9 mouse cellular contexts compared by ENCODE assay signal in the genomic region with DNA sequence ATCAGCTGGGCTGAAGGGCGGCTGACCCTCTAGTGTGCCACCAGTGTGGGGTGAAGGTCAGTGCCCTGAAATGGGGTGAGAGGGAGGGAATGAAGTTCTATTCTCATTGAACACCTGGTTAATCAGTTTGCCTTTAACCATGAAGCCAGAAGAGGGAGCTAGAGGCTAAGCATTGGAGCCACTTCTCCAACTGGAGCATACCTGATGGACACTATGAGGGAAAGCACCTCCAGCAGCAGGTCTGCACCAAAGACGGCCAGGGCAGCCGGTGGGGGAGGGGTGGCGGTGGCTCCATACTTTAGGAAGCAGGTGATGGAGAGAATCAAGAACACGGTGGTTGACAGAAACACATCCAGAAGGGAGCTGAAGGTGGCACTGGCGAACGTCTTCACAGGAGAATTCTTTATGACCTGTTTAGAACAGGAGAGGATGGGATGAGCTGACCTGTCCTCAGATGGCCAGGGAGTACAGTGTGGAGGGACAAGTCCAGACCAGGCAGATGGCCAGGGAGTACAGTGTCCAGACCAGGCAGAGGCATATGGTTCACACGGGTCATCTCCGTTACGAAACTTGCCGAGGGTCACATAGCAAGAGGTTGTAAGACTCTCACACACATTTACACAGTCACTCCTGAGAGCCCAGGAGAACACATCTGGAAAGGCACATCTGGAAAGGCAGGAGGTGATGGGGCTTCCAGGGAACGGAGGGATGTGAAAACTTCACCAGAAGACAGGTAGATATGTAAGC.
DNase-seq lines count a peak whose midpoint lies in the region; ATAC-seq lines count a peak whose summit lies in the region.
"Had no signal": no experiment of that assay in that cellular context is flagged by ENCODE, and none has a peak within 500 bp of the region (broad histone marks: within the 10 kb centered on the region; RNA-seq: fewer than 3 reads in every experiment).

No protein-coding gene starts in this region.

- H3K9ac ChIP-seq in neural tube, embryonic 15.5 days (replicated peaks) = no peak overlapping the region
- no peak overlapping the region for H3K9ac ChIP-seq in embryonic facial prominence, embryonic 11.5 days (replicated peaks; ENCODE audit: low read length)
- no peak overlapping the region for H3K9ac ChIP-seq in stomach, embryonic 15.5 days
- H3K9ac ChIP-seq: heart, embryonic 15.5 days had no signal

- no peaks in the 10 kb centered on the region for H3K9me3 ChIP-seq in neural tube, embryonic 15.5 days (replicated peaks)
- no peaks in the 10 kb centered on the region for H3K9me3 ChIP-seq in embryonic facial prominence, embryonic 11.5 days (replicated peaks; ENCODE audit: control insufficient read depth, low read length)
- H3K9me3 ChIP-seq in stomach, embryonic 15.5 days = no peaks in the 10 kb centered on the region
- H3K9me3 ChIP-seq: heart, embryonic 15.5 days had no signal

- ATAC-seq in neural tube, embryonic 15.5 days (ENCODE audit: low FRiP score) = no peak
- no peak for ATAC-seq in embryonic facial prominence, embryonic 11.5 days (replicated peaks; ENCODE audit: insufficient number of reproducible peaks, low FRiP score, low TSS enrichment, low read depth)
- ATAC-seq in stomach, embryonic 15.5 days (ENCODE audit: insufficient read depth, low FRiP score, low read depth) = 0 out of 2 replicates have a peak, but pooled peaks have one; percentile 18

- H3K4me2 ChIP-seq in neural tube, embryonic 15.5 days = no peak overlapping the region
- no peak overlapping the region for H3K4me2 ChIP-seq in embryonic facial prominence, embryonic 11.5 days (ENCODE audit: low read depth, low read length)
- no peak overlapping the region for H3K4me2 ChIP-seq in stomach, embryonic 15.5 days
- H3K4me2 ChIP-seq: heart, embryonic 15.5 days had no signal

- 64% methylated on average over 12 of the region's 12 CpGs for WGBS in neural tube, embryonic 15.5 days
- 67% methylated on average over 12 of the region's 12 CpGs for WGBS in embryonic facial prominence, embryonic 11.5 days
- 75% methylated on average over 12 of the region's 12 CpGs for WGBS in large intestine, adult 2 months
- WGBS in stomach, embryonic 15.5 days = 68% methylated on average over 12 of the region's 12 CpGs

- H3K27ac ChIP-seq in neural tube, embryonic 15.5 days (replicated peaks) = no peak overlapping the region
- H3K27ac ChIP-seq in embryonic facial prominence, embryonic 11.5 days (replicated peaks; ENCODE audit: low read depth, low read length) = no peak overlapping the region
- H3K27ac ChIP-seq in stomach, embryonic 15.5 days = no peak overlapping the region
- H3K27ac ChIP-seq: heart, embryonic 15.5 days had no signal

- H3K4me3 ChIP-seq in neural tube, embryonic 15.5 days (replicated peaks) = no peak overlapping the region
- no peak overlapping the region for H3K4me3 ChIP-seq in embryonic facial prominence, embryonic 11.5 days (ENCODE audit: low read depth, low read length)
- H3K4me3 ChIP-seq in stomach, embryonic 15.5 days (replicated peaks) = no peak overlapping the region
- H3K4me3 ChIP-seq: heart, embryonic 15.5 days had no signal

- peaks cover 32% of the 10 kb centered on the region for H3K36me3 ChIP-seq in neural tube, embryonic 15.5 days
- no peaks in the 10 kb centered on the region for H3K36me3 ChIP-seq in embryonic facial prominence, embryonic 11.5 days (replicated peaks; ENCODE audit: control insufficient read depth, insufficient read depth, low read depth, low read length)
- no peaks in the 10 kb centered on the region for H3K36me3 ChIP-seq in stomach, embryonic 15.5 days
- H3K36me3 ChIP-seq: heart, embryonic 15.5 days had no signal

- H3K27me3 ChIP-seq in neural tube, embryonic 15.5 days (replicated peaks) = no peaks in the 10 kb centered on the region
- H3K27me3 ChIP-seq in embryonic facial prominence, embryonic 11.5 days (ENCODE audit: control insufficient read depth, insufficient read depth, low read length) = no peaks in the 10 kb centered on the region
- H3K27me3 ChIP-seq in stomach, embryonic 15.5 days (replicated peaks) = no peaks in the 10 kb centered on the region
- H3K27me3 ChIP-seq: heart, embryonic 15.5 days had no signal

- DNase-seq in adrenal gland, postnatal 10 days = peak; percentile 32
- DNase-seq in adrenal gland, postnatal 14 days = no peak
- peak; percentile 17 for DNase-seq in neural tube, embryonic 10.5 days (ENCODE audit: extremely low spot score, low spot score)
- DNase-seq in embryonic facial prominence, embryonic 11.5 days (ENCODE audit: low spot score) = peak; percentile 65
- DNase-seq in large intestine, adult 2 months (ENCODE audit: low read depth, low spot score) = peak; percentile 13
- no peak for DNase-seq in adrenal gland, postnatal 36 days

- no peaks in the 10 kb centered on the region for H3K4me1 ChIP-seq in neural tube, embryonic 15.5 days
- H3K4me1 ChIP-seq in embryonic facial prominence, embryonic 11.5 days (ENCODE audit: control insufficient read depth, insufficient read depth, low read length) = no peaks in the 10 kb centered on the region
- H3K4me1 ChIP-seq in stomach, embryonic 15.5 days = no peaks in the 10 kb centered on the region
- H3K4me1 ChIP-seq: heart, embryonic 15.5 days had no signal

Comparison
In these comparisons a context has a peak if more than half of its experiments do, and no peak if none do; other contexts are left out.
1. DNase-seq: peak in adrenal gland, postnatal 10 days (single experiment), neural tube, embryonic 10.5 days (single experiment), embryonic facial prominence, embryonic 11.5 days (single experiment) and large intestine, adult 2 months (single experiment); none in adrenal gland, postnatal 14 days (single experiment) and adrenal gland, postnatal 36 days (0 of 2).